Mouse (Mus musculus) MEL (cell line): Measurements from ENCODE around the gene Ippk. TPM values are rescaled to one million over a fixed set of nuclear protein-coding genes. Genes with fewer than 3 reads are reported as not detected.

Source experiments
- DNase-seq: peaks from one replicate; pipeline ENCODE4 v3.0.0; 2011; ENCODE audit warnings: low read depth, low spot score
- H3K27ac ChIP-seq: 2 replicates; pipeline ENCODE4 v1.5.1; 2012; ENCODE audit warnings: low read depth, mild to moderate bottlenecking, control low read depth, low read length, moderate library complexity; ENCODE audit not compliant: control insufficient read depth
- H3K27me3 ChIP-seq, 2 experiments: fragments of 150-350 bp in 1 of 2; sonication (generic) in 1 of 2; 2 replicates each; pipeline ENCODE4 v1.6.1; 2012; ENCODE audit warnings: low read length in 2 of 2, mild to moderate bottlenecking in 2 of 2, improper control_type of control experiment in 1 of 2, moderate library complexity in 1 of 2; ENCODE audit not compliant: insufficient read depth in 2 of 2, control insufficient read depth in 1 of 2
- H3K36me3 ChIP-seq, 2 experiments: 2 replicates each; pipeline ENCODE4 v1.6.1; 2012 to 2014; ENCODE audit warnings: low read length in 2 of 2, improper control_type of control experiment in 1 of 2, inconsistent platforms in 1 of 2, mild to moderate bottlenecking in 1 of 2; ENCODE audit not compliant: insufficient read depth in 2 of 2, control insufficient read depth in 1 of 2
- H3K4me1 ChIP-seq, 2 experiments: fragments of 150-350 bp in 1 of 2; sonication (generic) in 1 of 2; 2 replicates each; pipeline ENCODE4 v1.6.1; 2012; ENCODE audit warnings: low read length in 2 of 2, improper control_type of control experiment in 1 of 2, mild to moderate bottlenecking in 1 of 2; ENCODE audit not compliant: insufficient read depth in 2 of 2, control insufficient read depth in 1 of 2
- H3K4me3 ChIP-seq, 2 experiments: fragments of 150-350 bp in 1 of 2; sonication (generic) in 1 of 2; 2 replicates each; pipeline ENCODE4 v1.5.1; 2012; ENCODE audit warnings: low read depth in 2 of 2, low read length in 2 of 2, mild to moderate bottlenecking in 2 of 2, moderate library complexity in 2 of 2, control low read depth in 1 of 2, improper control_type of control experiment in 1 of 2; ENCODE audit not compliant: control insufficient read depth in 1 of 2, insufficient read depth in 1 of 2
- H3K79me2 ChIP-seq: 2 replicates; pipeline ENCODE4 v1.6.1; 2012; ENCODE audit warnings: mild to moderate bottlenecking, low read length, moderate library complexity; ENCODE audit not compliant: control insufficient read depth, poor library complexity, insufficient read depth
- H3K9ac ChIP-seq: 2 replicates; pipeline ENCODE4 v1.6.1; 2012; ENCODE audit warnings: low read depth, mild to moderate bottlenecking, control low read depth, low read length, moderate library complexity; ENCODE audit not compliant: control insufficient read depth, poor library complexity, severe bottlenecking
- H3K9me3 ChIP-seq: fragments of 150-350 bp; sonication (generic); replicated peaks from 2 replicates; pipeline ENCODE4 v1.6.1; 2012; ENCODE audit warnings: mild to moderate bottlenecking, low read length, improper control_type of control experiment, moderate library complexity; ENCODE audit not compliant: insufficient read depth
- BHLHE40 ChIP-seq: IDR thresholded peaks from 2 replicates; pipeline ENCODE4 v1.6.1; 2012; ENCODE audit warnings: low read depth, mild to moderate bottlenecking, inconsistent platforms, low read length, improper control_type of control experiment, borderline replicate concordance
- CHD1 ChIP-seq: IDR thresholded peaks from 2 replicates; pipeline ENCODE4 v1.6.1; 2012; ENCODE audit warnings: low read depth, mild to moderate bottlenecking, inconsistent platforms, low read length, improper control_type of control experiment
- CTCF ChIP-seq, 3 experiments: IDR thresholded peaks in 2 of 3; conservative IDR thresholded peaks in 1 of 3; 2 replicates each; pipeline ENCODE4 v1.5.1; 2011 to 2012; ENCODE audit warnings: low read length in 3 of 3, low read depth in 2 of 3, mild to moderate bottlenecking in 2 of 3, improper control_type of control experiment in 1 of 3, inconsistent platforms in 1 of 3, mixed read lengths in 1 of 3, moderate library complexity in 1 of 3; ENCODE audit not compliant: control insufficient read depth in 1 of 3, insufficient read depth in 1 of 3, poor library complexity in 1 of 3, severe bottlenecking in 1 of 3
- ELF1 ChIP-seq: IDR thresholded peaks from 2 replicates; pipeline ENCODE4 v1.6.1; 2014; ENCODE audit warnings: low read depth, mild to moderate bottlenecking, inconsistent platforms, low read length, improper control_type of control experiment, moderate library complexity
- GABPA ChIP-seq: IDR thresholded peaks from 2 replicates; pipeline ENCODE4 v1.6.1; 2012; ENCODE audit warnings: low read depth, mild to moderate bottlenecking, inconsistent platforms, low read length, improper control_type of control experiment, moderate library complexity
- MAZ ChIP-seq: IDR thresholded peaks from 2 replicates; pipeline ENCODE4 v1.6.1; 2012; ENCODE audit warnings: low read depth, mild to moderate bottlenecking, inconsistent platforms, low read length, improper control_type of control experiment
- MYC ChIP-seq: IDR thresholded peaks from 2 replicates; pipeline ENCODE4 v1.6.1; 2011; ENCODE audit warnings: low read depth, mild to moderate bottlenecking, low read length, improper control_type of control experiment, moderate library complexity
- NELFE ChIP-seq: IDR thresholded peaks from 2 replicates; pipeline ENCODE4 v1.6.1; 2011; ENCODE audit warnings: low read depth, low read length, improper control_type of control experiment
- NRF1 ChIP-seq: IDR thresholded peaks from 2 replicates; pipeline ENCODE4 v1.6.1; 2014; ENCODE audit warnings: low read depth, mild to moderate bottlenecking, inconsistent platforms, low read length, improper control_type of control experiment, moderate library complexity; ENCODE audit not compliant: poor library complexity, insufficient read depth, severe bottlenecking
- RCOR1 ChIP-seq: IDR thresholded peaks from 2 replicates; pipeline ENCODE4 v1.6.1; 2012; ENCODE audit warnings: low read depth, mild to moderate bottlenecking, inconsistent platforms, low read length, improper control_type of control experiment
- SMC3 ChIP-seq: IDR thresholded peaks from 2 replicates; pipeline ENCODE4 v1.6.1; 2011; ENCODE audit warnings: low read depth, low read length, improper control_type of control experiment
- TBP ChIP-seq: IDR thresholded peaks from 2 replicates; pipeline ENCODE4 v1.8.0; 2011; ENCODE audit warnings: low read depth, low read length, improper control_type of control experiment
- USF2 ChIP-seq, 2 experiments: IDR thresholded peaks; 2 replicates each; pipeline ENCODE4 v1.6.1; 2011 to 2012; ENCODE audit warnings: improper control_type of control experiment in 2 of 2, low read length in 2 of 2, borderline replicate concordance in 1 of 2, inconsistent platforms in 1 of 2, low read depth in 1 of 2, mild to moderate bottlenecking in 1 of 2; ENCODE audit not compliant: insufficient read depth in 1 of 2
- ZNF384 ChIP-seq: IDR thresholded peaks from 2 replicates; pipeline ENCODE4 v1.6.1; 2012; ENCODE audit warnings: low read depth, mild to moderate bottlenecking, inconsistent platforms, low read length, improper control_type of control experiment
- polyA plus RNA-seq, 2 experiments: library from polyadenylated mRNA; stranded (reverse) in 1 of 2; unstranded in 1 of 2; fragments of >175 nt in 1 of 2; fragments of >200 nt in 1 of 2; gene quantifications; 2 replicates each; pipeline versions ENCODE4 v1.2.1 to v1.2.4; 2012; ENCODE audit warnings: low replicate concordance in 2 of 2, low read depth in 1 of 2; ENCODE audit not compliant: insufficient read length in 2 of 2, insufficient read depth in 1 of 2, missing spikeins in 1 of 2
- total RNA-seq: library from RNA; depleted of rRNA; stranded (reverse); fragments of 300-350 nt; gene quantifications from 2 replicates; pipeline ENCODE4 v1.2.3, GENCODE M21; 2012

The Ippk gene
- total and polyA plus RNA-seq, 3 experiments = 14.0 to 19.6 TPM; not detected in 1

GRCm38 (mm10) chr13:49469002-49469401 is 48.0 kb downstream of the Ippk start:
- no peaks in the 10 kb centered on the region for H3K27me3 ChIP-seq
- H3K9me3 ChIP-seq = no peaks in the 10 kb centered on the region
- TF ChIP-seq MAZ (no peak), RCOR1 (no peak), NRF1 (no peak), SMC3 (peak; percentile 5; the same call in 1 of the 2 replicates), TBP (no peak)
- TF ChIP-seq, all 39 proteins: peak for 1
- Histone ChIP-seq H3K9ac (no peak overlapping the region), H3K36me3 (no peaks in the 10 kb centered on the region; a peak in 1 of 4 replicates), H3K4me1 (no peaks in the 10 kb centered on the region), H3K27ac (no peak overlapping the region), H3K79me2 (no peaks in the 10 kb centered on the region), H3K4me3 (no peak overlapping the region)
- DNase-seq = no peak

GRCm38 (mm10) chr13:49470319-49470718 is 49.3 kb downstream of the Ippk start:
- no peaks in the 10 kb centered on the region for H3K79me2 ChIP-seq
- H3K9ac ChIP-seq = no peak overlapping the region
- no peaks in the 10 kb centered on the region for H3K4me1 ChIP-seq
- H3K27me3 ChIP-seq = no peaks in the 10 kb centered on the region
- no peak overlapping the region for H3K27ac ChIP-seq
- H3K36me3 ChIP-seq = no peaks in the 10 kb centered on the region
- TF ChIP-seq NELFE (no peak), MYC (no peak), CHD1 (no peak), MAZ (no peak), SMC3 (no peak), CTCF (IDR thresholded peaks at IDR 0.05 in 2 of 3, conservative IDR thresholded peaks at IDR 0.05 in 1 of 3; ENCODE audit: control insufficient read depth in 1 of 3, insufficient read depth in 1 of 3, low read depth in 2 of 3, low read length in 3 of 3, poor library complexity in 1 of 3, severe bottlenecking in 1 of 3) (no peak), USF2 (IDR thresholded peaks at IDR 0.05; ENCODE audit: borderline replicate concordance in 1 of 2, insufficient read depth in 1 of 2, low read depth in 1 of 2, low read length in 2 of 2) (no peak), GABPA (no peak), ELF1 (no peak), ZNF384 (no peak)
- no peak overlapping the region for H3K4me3 ChIP-seq
- DNase-seq = no peak
- no peaks in the 10 kb centered on the region for H3K9me3 ChIP-seq

- no peak for TF ChIP-seq BHLHE40
- TF ChIP-seq NELFE = no peak
- no peaks in the 10 kb centered on the region for H3K4me1 ChIP-seq
- H3K36me3 ChIP-seq = no peaks in the 10 kb centered on the region
- no peak overlapping the region for H3K9ac ChIP-seq
- H3K27ac ChIP-seq = no peak overlapping the region
- H3K27me3 ChIP-seq = no peaks in the 10 kb centered on the region
- no peaks in the 10 kb centered on the region for H3K79me2 ChIP-seq
- no peak overlapping the region for H3K4me3 ChIP-seq
- DNase-seq = no peak
- H3K9me3 ChIP-seq = no peaks in the 10 kb centered on the region
Observed at GRCm38 (mm10) chr13:49470806-49471205, 49.8 kb downstream of the Ippk start.
